Mouse (Mus musculus): ENCODE measurements around the gene Camta1.
A peak's percentile ranks its signal among the peaks of the same experiment; 100 is the strongest.

Gene Camta1

GRCm38 (mm10) chr4:151520103-151520502, 341.6 kb downstream of the Camta1 start:
- DNase-seq (ENCODE audit: inconsistent ontology term) = no peak

GRCm38 (mm10) chr4:151519011-151519410, 342.7 kb downstream of the Camta1 start:
- DNase-seq (ENCODE audit: inconsistent ontology term) = no peak

GRCm38 (mm10) chr4:151516998-151517799, 344.5 kb downstream of the Camta1 start:
- no peak for DNase-seq (ENCODE audit: inconsistent ontology term)

DNA sequence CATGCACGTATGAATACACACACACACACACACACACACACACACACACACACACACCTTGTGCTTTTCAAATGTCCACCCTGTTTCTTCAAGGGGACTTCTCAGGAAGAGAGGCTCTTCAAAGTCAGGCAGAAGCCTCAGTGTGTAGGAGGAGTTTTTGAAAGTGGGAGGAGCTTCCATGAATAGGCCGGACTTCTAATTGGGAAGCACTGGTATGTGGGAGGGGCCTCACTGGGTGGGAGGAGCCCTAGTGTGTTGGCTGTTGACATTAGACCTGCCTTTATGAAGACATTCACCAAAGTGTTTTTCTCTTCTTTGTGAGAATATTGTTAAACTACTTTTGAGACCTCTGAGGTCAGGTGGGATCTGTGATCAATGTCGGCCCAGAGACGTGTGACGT, 346.4 kb downstream of the Camta1 start:
- DNase-seq (ENCODE audit: inconsistent ontology term) = no peak

DNA sequence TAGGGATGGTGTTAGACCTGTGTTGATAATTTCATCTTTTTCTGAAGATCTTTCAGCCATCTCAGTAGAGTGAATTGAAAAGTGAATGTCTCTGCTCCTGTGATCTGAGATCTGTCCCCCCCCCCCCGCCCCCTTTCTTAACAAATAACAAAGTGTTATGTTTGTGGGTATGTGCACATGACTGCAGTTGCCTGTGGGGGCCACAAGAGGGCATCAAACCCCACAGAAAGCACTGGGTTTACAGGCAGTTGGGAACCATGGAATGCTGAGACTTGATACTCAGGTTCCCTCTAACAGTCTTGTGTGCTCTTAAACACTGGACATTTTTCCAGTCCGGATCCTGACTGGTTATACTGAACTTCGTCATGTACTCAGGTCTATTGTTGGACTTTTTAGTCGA, 350.6 kb downstream of the Camta1 start:
- no peak for DNase-seq (ENCODE audit: inconsistent ontology term)

DNA sequence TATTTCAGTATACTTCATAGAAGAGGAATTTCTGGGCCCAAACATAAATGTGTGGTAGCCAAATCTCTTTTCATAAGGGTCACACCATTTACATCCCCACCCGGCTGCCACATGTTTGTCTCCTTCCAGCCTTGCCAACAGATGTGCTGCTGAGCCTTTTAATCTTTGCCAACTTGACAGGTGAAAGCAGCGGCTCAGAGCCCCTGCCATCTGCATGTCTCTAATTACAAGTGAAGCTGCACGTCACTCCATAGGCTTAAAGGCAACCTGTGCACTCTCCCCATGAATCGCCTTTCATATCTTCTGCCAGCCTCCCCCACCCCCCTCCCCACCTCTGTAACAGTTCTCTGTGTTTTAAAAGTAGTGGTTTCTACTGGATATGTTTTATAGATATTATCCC, 351.3 kb downstream of the Camta1 start:
- no peak for DNase-seq (ENCODE audit: inconsistent ontology term)

DNA sequence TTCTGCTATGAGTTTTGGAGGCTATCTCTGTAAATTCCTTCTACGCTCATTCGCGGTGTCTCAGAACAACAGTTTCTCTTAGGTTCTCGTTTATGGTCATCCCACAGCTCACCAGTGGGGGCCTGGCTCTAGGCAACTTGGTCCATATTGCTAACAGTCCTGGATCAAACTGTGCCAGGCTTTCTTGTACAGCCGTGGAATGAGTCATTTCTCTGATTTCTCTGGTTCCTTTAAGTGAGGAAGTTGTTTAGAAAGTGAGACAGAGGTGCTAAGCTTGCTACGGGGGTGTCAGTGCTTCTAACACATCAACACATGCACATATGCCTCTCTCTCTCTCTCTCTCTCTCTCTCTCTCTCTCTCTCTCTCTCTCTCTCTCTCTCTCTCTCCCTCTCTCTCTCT, 355.0 kb downstream of the Camta1 start:
- DNase-seq (ENCODE audit: inconsistent ontology term) = no peak

DNA sequence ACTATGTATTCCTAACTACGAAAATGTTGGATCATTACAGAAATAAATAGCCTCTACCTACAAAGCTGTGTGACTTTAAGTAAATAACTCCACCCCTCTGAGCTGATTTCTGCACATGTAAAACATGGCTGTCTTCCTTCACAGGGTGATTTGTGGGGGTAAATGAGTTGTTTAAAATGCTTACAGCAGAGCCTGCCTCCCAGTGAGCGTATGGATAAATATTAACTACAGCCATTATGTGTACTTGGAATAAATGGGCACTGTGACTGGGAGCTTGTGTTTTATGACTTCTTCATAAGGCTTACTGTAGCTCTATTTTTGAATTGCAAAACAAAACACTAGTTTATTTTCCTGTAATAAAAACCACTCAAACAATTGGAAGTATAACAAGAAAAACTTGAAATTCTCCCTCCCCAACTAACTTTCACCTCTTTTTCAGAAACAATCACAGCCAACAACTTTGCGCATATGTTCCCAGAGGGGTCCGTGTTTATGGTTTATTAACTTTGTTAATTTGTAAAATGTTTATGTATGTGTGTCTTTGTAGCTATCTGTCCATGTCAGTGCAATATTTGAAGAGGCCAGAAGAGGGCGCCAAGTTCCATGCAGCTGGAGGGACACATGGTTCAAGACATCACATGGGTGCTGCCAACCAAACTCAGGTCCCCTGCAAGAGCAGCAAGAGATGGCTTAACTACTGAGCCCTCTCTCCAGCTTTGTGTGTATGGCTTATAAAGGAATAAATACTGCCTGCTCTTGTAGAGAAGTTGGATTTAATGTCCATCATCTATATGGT, 363.0 kb downstream of the Camta1 start:
- no peak for DNase-seq (ENCODE audit: inconsistent ontology term)

GRCm38 (mm10) chr4:151496581-151496980, 365.1 kb downstream of the Camta1 start:
- DNase-seq (ENCODE audit: inconsistent ontology term) = no peak

GRCm38 (mm10) chr4:151495276-151495882, 366.3 kb downstream of the Camta1 start:
- DNase-seq (ENCODE audit: inconsistent ontology term) = no peak

DNA sequence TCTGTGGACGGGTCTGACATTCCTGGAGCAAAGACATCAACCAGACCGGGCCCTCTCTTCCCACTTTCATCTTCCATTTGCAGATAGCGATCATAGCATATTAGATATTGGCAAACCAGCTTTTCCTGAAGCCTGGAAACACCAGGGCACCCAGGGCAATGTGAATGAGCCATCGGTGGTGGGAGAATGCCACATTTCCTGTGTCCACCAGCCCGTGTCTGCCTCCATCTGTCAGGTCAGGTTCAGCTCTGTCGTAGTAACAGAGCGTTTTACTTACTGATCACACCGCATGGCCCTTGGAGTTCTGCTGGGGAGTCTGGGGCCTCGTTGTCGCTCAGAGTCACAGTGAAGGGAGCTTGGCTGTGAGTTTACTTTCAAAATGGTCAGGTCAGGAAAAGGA, 368.9 kb downstream of the Camta1 start:
- DNase-seq (ENCODE audit: inconsistent ontology term) = no peak

DNA sequence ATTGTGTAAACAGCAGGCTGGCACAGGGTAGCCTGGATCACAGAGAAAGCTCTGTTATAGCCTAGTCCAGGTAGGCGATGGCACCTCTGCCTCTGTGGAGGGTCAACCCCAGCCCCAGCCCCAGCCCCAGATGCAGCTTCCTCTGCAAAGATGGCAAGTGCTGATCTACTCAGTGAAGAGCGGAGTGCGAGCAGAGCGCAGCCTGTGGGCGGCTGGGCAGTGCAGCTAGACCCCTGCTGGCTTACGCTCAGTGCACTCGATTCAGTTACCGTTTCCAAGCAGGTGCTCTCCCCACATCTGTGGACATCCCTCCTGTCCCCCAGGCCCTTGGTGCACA, 377.7 kb downstream of the Camta1 start:
- DNase-seq (ENCODE audit: inconsistent ontology term) = no peak

- peak; percentile 62 for DNase-seq (ENCODE audit: inconsistent ontology term)
Measured at GRCm38 (mm10) chr4:151483299-151483976, 378.2 kb downstream of the Camta1 start.

GRCm38 (mm10) chr4:151480928-151481327, 380.7 kb downstream of the Camta1 start:
- no peak for DNase-seq (ENCODE audit: inconsistent ontology term)

DNA sequence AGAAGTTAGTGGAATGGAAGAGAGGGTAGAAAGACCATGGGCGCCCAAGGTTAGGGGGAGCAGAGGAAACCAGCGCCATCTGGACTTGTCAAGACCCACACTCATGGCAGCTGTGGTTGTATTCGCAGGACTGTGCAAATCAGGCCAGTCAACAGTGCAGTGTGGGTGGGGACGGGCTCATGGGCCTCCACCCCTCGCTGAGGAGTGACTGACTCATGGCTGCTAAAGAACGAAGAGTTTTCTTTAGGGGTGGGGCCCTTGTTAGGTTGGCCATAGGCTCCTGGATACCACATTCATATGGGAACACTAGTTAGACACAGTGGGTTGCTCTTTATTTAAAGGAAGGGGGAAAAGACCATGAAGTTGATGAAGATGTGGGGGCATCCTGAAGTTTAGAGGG, 383.7 kb downstream of the Camta1 start:
- DNase-seq (ENCODE audit: inconsistent ontology term) = no peak

DNA sequence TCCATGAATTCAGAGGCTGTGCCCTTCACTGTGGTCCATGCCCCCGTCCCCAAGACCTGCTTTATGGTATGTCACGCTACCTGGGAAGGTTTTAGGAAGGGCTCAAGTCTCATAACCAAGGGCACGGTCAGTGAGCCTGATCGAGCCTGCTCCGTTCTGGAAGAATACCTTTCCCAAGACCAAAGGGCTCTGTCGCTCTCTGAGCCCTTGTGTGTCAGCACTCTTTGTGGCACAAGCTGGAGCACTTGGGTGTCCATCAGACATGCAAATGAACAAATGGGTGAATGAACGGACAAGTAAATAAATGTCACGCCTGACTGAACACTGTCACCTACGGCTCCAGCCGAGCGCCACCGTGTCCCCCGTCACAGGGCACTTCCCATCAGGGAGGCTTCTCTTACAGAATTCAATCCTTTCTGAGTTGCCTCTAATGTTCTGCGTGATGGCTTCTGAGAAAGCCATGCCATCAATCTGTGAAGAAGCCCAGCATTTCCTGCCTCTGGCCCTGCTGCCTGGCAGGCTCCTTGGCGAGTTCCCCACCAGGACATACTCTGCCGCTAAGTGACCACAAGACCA, 386.7 kb downstream of the Camta1 start:
- no peak for DNase-seq (ENCODE audit: inconsistent ontology term)

GRCm38 (mm10) chr4:151471886-151472285, 389.8 kb downstream of the Camta1 start:
- no peak for DNase-seq (ENCODE audit: inconsistent ontology term)

DNA sequence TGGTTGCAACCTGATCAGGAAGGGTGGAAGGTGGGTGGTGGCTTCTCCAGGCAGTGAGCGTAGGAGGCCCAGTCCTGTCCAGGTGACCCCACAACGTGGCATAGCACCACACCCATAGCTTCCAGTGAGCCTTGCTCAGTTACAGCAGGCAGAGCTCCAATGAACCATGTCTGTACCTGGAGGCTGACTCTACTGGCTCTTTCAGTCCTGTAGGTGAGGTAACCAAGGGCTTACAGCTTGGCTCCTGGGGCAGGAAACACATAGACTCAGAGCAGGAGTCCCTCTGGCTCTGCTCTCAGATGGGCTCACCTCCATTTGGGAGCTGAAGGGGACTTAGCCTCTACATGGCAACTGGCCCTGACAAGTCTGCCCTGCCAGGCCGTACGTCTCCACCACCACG, 393.3 kb downstream of the Camta1 start:
- no peak for DNase-seq (ENCODE audit: inconsistent ontology term)

- DNase-seq (ENCODE audit: inconsistent ontology term) = no peak
Measured at GRCm38 (mm10) chr4:151458686-151459085, 403.0 kb downstream of the Camta1 start.

- DNase-seq (ENCODE audit: inconsistent ontology term) = no peak
Measured at GRCm38 (mm10) chr4:151454611-151455010, 407.1 kb downstream of the Camta1 start.

GRCm38 (mm10) chr4:151454065-151454464, 407.6 kb downstream of the Camta1 start:
- no peak for DNase-seq (ENCODE audit: inconsistent ontology term)

GRCm38 (mm10) chr4:151451885-151452284, 409.8 kb downstream of the Camta1 start:
- DNase-seq (ENCODE audit: inconsistent ontology term) = no peak

Measured in Muller cell, postnatal 12 days (primary cell).